Mouse (Mus musculus) kidney, embryonic 15.5 days (tissue): Measurements from ENCODE around the gene Tbc1d4. TPM values are rescaled to one million over a fixed set of nuclear protein-coding genes. Genes with fewer than 3 reads are reported as not detected.

Source experiments
- ATAC-seq: fragments of 200-750 bp; cut with Nextera tagmentation; replicated peaks from 2 replicates; pipeline ENCODE4 v1.8.0; 2017; ENCODE audit warnings: moderate TSS enrichment; ENCODE audit not compliant: low FRiP score
- H3K27ac ChIP-seq: fragments of 300-500 bp; sonication (generic); 2 replicates; pipeline ENCODE4 v1.5.1; 2015; ENCODE audit warnings: mild to moderate bottlenecking, inconsistent platforms
- H3K27me3 ChIP-seq: fragments of 300-500 bp; sonication (generic); 2 replicates; pipeline ENCODE4 v1.6.1; 2015; ENCODE audit warnings: inconsistent platforms
- H3K36me3 ChIP-seq: fragments of 300-500 bp; sonication (generic); 2 replicates; pipeline ENCODE4 v1.6.1; 2015; ENCODE audit warnings: inconsistent platforms
- H3K4me1 ChIP-seq: fragments of 300-500 bp; sonication (generic); 2 replicates; pipeline ENCODE4 v1.6.1; 2015; ENCODE audit warnings: inconsistent platforms
- H3K4me2 ChIP-seq: fragments of 300-500 bp; sonication (generic); 2 replicates; pipeline ENCODE4 v1.6.1; 2015; ENCODE audit warnings: moderate library complexity, mild to moderate bottlenecking, inconsistent platforms
- H3K4me3 ChIP-seq: fragments of 300-500 bp; sonication (generic); replicated peaks from 2 replicates; pipeline ENCODE4 v1.5.1; 2015; ENCODE audit warnings: mild to moderate bottlenecking, inconsistent platforms
- H3K9ac ChIP-seq: fragments of 300-500 bp; sonication (generic); 2 replicates; pipeline ENCODE4 v1.6.1; 2015; ENCODE audit warnings: mild to moderate bottlenecking, inconsistent platforms
- H3K9me3 ChIP-seq: fragments of 300-500 bp; sonication (generic); replicated peaks from 2 replicates; pipeline ENCODE4 v1.6.1; 2016; ENCODE audit warnings: inconsistent platforms
- WGBS: fragments of 180-500 bp; shearing (Covaris S2); methylation state at CpG from one replicate; pipeline ENCODE4 v1.1.7; 2015; ENCODE audit warnings: mixed read lengths; 5-methylcytosine and 5-hydroxymethylcytosine counted together
- polyA plus RNA-seq: library from polyadenylated mRNA; unstranded; fragments of >200 nt; fragmentation: Nextera tagmentation; extraction: Ambion mirVana; gene quantifications from 2 replicates; pipeline ENCODE4 v1.2.1, GENCODE M21; 2015

The Tbc1d4 gene
- polyA plus RNA-seq, 1 experiment from 2014 or later, result 20.1 TPM

DNA sequence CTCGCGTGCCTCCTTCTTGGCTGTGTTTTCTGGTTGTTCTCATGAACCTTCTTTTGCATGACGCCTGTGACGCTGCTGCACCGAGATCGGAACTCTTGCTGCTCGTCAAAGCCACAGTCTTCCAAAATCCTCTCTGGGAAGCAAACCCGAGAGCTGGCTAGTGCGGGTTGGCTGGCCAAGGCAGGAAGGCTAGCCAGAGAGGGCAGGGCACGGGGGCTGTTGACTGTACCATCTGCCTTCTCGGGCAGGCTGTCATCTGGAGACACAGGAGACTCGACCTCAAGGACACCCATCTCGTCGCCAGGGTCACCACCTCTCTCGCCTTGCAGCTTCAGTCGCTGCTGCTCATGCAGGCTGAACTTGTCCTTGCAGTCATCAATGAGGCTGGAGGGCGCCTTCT lies 101.8 kb downstream of the Tbc1d4 start:
- no peak overlapping the region for H3K27ac ChIP-seq
- H3K36me3 ChIP-seq, result peaks cover 5% of the 10 kb centered on the region; the same call in 1 of the 2 replicates
- no peak overlapping the region for H3K4me2 ChIP-seq
- ATAC-seq, result no peak
- 83% methylated on average over 17 of the region's 17 CpGs for WGBS
- H3K4me1 ChIP-seq, result peaks cover 7% of the 10 kb centered on the region; the same call in 1 of the 2 replicates
- H3K27me3 ChIP-seq, result no peaks in the 10 kb centered on the region
- H3K4me3 ChIP-seq, result no peak overlapping the region
- H3K9me3 ChIP-seq, result no peaks in the 10 kb centered on the region
- H3K9ac ChIP-seq, result no peak overlapping the region

DNA sequence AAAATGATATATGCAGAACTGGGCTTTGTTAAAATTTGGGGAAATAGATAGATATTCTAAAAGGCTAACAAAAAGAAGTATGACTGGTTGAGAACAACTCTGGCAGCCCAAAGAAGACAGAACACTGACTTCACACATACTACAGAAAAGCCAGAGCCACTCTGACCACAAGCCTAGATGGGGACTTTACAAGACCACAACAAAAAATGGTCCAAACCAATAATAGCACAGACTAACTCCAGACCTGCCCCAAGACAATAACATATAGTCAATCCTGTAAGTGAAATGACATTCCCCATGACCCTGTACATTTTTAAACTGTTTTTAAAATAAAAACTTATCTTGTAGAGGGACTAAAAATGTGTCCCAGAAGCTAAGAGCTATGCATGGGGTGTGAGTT lies 103.2 kb downstream of the Tbc1d4 start:
- Histone ChIP-seq H3K4me1 (0 out of 2 replicates have a peak, but pooled peaks cover 1% of the 10 kb centered on the region), H3K27me3 (no peaks in the 10 kb centered on the region), H3K9me3 (no peaks in the 10 kb centered on the region), H3K36me3 (peaks cover 5% of the 10 kb centered on the region; the same call in 1 of the 2 replicates), H3K4me2 (no peak overlapping the region), H3K27ac (no peak overlapping the region), H3K4me3 (no peak overlapping the region), H3K9ac (no peak overlapping the region)
- ATAC-seq, result no peak

DNA sequence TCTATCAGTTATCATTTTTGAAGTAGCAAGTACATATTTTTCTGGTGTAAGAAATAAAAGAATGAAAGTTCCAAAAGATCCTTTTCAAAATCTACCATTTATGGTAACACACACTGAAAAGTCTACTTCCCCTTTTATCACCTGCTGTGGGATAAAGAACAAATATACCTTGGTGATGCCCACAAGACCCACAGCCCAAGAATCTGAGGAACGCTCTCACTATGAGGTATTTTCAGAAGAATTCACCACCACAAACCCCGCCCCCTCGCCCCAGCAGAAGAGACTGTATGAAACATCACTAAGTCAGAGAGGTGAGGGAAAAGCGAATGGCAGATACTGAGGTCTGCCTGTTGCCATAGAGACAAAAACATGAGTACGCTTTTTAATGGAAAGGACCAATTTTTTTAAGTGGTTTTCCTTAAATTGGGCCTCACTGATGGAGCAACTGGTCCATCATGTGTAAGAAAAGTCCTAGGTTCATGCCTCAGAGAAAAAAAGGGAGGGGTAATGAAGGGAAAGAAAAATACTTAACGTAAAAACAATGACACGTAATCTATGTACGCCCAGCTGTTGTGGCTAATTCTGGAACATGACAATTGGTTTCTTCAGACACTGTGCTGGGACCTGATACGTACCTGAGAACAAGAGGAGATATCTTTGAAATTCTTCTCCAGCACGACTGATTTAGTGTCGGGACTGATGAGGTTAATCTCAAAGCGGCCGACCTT lies 104.4 kb downstream of the Tbc1d4 start:
- WGBS, result 84% methylated on average over 13 of the region's 13 CpGs
- Histone ChIP-seq H3K4me2 (no peak overlapping the region), H3K27me3 (no peaks in the 10 kb centered on the region), H3K36me3 (peaks cover 5% of the 10 kb centered on the region; the same call in 1 of the 2 replicates), H3K4me3 (no peak overlapping the region), H3K27ac (no peak overlapping the region), H3K4me1 (no peaks in the 10 kb centered on the region), H3K9me3 (no peaks in the 10 kb centered on the region), H3K9ac (no peak overlapping the region)
- no peak for ATAC-seq

DNA sequence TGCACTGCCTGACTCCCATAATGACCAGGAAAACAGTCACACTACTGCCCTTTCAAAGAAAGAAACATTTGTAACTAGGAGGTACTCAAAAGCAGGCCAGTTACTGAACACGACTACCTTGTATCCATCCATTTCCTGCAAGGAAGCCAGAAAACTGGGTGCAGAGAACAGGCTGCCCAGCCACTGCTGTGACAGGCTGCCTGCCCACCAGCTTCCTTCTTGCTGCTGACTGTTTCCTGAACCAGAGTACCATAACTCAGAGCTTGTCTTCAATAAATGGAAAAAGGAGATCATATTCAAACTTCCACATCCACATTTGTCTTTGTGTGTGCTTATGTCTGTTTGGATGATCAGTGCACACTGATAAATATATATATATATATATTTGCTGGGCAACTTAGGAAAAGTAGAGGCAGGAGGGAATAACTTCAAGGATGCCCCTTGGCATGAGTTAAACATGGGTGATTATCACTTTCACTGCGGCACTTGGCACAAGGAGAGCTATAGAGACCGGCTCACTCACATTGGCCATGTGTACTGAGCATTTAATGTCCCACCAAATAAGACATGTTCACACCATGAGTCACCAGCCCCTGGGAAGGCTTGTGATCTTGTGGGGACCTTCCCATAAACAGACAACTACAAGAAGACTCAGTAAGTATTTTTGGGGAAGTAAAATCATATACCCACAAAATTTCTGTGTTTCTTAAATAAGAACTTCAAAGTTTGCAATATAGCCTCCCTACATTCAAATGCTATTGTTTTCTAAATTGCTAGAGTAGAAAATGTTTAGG lies 105.6 kb downstream of the Tbc1d4 start:
- H3K27ac ChIP-seq, result no peak overlapping the region
- no peak overlapping the region for H3K4me2 ChIP-seq
- H3K36me3 ChIP-seq, result peaks cover 5% of the 10 kb centered on the region; the same call in 1 of the 2 replicates
- H3K27me3 ChIP-seq, result no peaks in the 10 kb centered on the region
- ATAC-seq, result no peak
- H3K4me3 ChIP-seq, result no peak overlapping the region
- no peaks in the 10 kb centered on the region for H3K9me3 ChIP-seq
- no peaks in the 10 kb centered on the region for H3K4me1 ChIP-seq
- WGBS, result 83% methylated on average over 3 of the region's 3 CpGs
- H3K9ac ChIP-seq, result no peak overlapping the region

DNA sequence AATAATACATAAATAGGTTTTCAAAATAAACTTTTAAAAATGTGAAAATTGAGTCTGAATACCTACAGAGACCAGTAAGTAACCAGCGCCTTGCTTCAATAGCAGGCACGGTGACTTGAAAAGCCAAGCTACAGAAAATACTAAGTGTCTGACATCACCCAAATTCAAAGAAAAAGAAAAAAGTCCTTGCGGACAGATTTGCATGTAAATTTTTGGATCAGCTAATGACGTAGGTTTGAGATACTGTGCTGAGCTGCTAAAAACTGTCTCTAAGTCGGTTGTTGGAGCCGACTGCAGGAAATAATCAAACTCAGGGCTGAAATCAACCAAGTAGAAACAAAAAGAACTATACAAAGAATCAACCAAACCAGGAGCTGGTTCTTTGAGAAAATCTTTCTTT lies 107.1 kb downstream of the Tbc1d4 start:
- ATAC-seq, result no peak

DNA sequence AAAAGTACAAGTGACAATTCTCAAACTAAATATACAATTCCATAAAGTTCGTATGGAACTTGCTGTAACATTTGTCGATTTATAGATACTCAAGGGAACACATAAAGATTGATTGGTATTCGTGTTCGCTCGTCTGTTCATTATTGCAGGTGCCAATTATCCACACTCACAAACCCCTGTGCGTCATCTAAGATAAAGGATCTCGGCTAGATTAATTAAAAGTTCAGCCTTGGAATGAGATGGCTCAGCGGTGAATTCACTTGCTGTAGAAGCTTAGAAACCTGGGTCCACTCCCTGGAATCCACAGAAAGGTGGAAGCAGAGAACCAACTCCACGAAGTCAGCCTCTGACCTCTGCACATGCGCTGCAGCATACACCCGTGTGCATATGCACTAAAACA lies 107.5 kb downstream of the Tbc1d4 start:
- no peak overlapping the region for H3K9ac ChIP-seq
- H3K36me3 ChIP-seq, result no peaks in the 10 kb centered on the region
- no peaks in the 10 kb centered on the region for H3K27me3 ChIP-seq
- WGBS, result 83% methylated on average over 11 of the region's 11 CpGs
- no peak overlapping the region for H3K4me3 ChIP-seq
- no peak overlapping the region for H3K27ac ChIP-seq
- no peaks in the 10 kb centered on the region for H3K4me1 ChIP-seq
- no peak overlapping the region for H3K4me2 ChIP-seq
- ATAC-seq, result no peak
- no peaks in the 10 kb centered on the region for H3K9me3 ChIP-seq

More for the DNA sequence above, 107.1 kb downstream of the Tbc1d4 start:
- Histone ChIP-seq H3K9me3 (no peaks in the 10 kb centered on the region), H3K9ac (no peak overlapping the region), H3K4me1 (no peaks in the 10 kb centered on the region), H3K27ac (no peak overlapping the region), H3K4me3 (no peak overlapping the region), H3K4me2 (no peak overlapping the region), H3K36me3 (peaks cover under 1% of the 10 kb centered on the region; the same call in 1 of the 2 replicates), H3K27me3 (no peaks in the 10 kb centered on the region)
- WGBS, result 82% methylated on average over 6 of the region's 6 CpGs

DNA sequence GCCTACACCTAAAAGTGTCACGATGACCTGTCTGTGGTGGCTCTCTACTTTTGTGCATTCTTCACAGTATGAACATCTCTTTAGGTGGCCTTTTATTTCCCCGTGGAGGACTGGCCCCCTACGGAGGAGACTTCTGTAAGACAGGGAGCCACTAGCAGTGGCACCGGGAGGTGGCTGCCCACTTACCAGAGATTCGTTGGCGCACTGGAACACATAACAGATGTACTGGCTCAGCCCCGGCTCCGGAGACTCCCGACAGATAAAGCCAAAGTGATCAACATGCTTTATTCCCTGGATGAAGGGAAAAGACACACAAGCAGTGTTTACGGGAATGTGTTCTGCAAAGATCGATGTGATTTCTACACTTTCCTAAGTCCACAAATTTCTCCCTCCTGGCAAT lies 108.2 kb downstream of the Tbc1d4 start:
- no peaks in the 10 kb centered on the region for H3K27me3 ChIP-seq
- H3K4me2 ChIP-seq, result no peak overlapping the region
- H3K36me3 ChIP-seq, result no peaks in the 10 kb centered on the region
- H3K9me3 ChIP-seq, result no peaks in the 10 kb centered on the region
- ATAC-seq, result no peak
- H3K4me3 ChIP-seq, result no peak overlapping the region
- no peak overlapping the region for H3K9ac ChIP-seq
- 75% methylated on average over 11 of the region's 11 CpGs for WGBS
- no peaks in the 10 kb centered on the region for H3K4me1 ChIP-seq
- H3K27ac ChIP-seq, result no peak overlapping the region

DNA sequence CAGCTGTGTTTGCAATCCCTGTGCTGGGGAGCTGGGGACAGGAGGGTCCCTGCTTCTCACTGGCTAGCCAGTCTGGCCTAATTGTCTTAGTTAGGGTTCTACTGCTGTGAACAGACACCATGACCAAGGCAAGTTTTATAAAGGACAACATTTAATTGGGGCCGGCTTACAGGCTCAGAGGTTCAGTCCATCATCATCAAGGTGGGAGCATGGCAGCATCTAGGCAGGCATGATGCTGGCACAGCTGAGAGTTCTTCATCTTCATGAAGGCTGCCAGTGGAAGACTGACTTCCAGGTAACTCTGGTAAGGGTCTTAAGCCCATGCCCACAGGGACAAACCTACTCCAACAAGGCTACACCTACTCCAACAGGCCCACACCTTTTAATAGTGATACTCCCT lies 109.2 kb downstream of the Tbc1d4 start:
- Histone ChIP-seq H3K4me2 (no peak overlapping the region), H3K9ac (no peak overlapping the region), H3K4me1 (no peaks in the 10 kb centered on the region), H3K27me3 (no peaks in the 10 kb centered on the region), H3K27ac (no peak overlapping the region), H3K9me3 (no peaks in the 10 kb centered on the region), H3K36me3 (no peaks in the 10 kb centered on the region), H3K4me3 (no peak overlapping the region)
- ATAC-seq, result no peak
- WGBS, result 96% methylated on average over 1 of the region's 1 CpGs

DNA sequence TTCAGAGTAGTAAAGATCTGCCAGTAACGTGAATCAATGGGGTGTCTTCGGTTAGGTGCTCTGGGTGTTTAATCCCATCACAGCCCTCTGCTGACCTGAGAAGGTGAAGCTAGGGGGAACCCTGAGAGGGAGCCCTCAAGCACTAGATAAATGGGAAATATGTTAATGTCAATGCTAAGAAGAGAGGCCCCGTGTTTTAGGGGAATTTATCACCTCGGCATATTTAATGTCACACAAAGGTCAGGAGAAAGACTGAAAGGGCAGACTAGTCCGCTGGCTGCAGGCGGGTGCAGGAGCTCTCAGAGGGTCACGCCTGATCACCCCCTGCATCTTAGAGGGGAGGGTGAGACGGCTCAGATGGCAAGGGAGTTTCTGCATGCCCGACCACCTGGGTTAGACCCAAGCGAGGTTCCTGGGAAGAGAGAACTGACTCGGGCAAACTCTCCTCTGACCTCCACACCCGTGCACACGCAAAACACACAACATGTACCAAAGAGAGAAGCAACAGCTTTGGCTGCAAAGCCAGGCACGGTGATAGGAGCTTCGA lies 120.7 kb downstream of the Tbc1d4 start:
- H3K9me3 ChIP-seq, result no peaks in the 10 kb centered on the region
- H3K27me3 ChIP-seq, result no peaks in the 10 kb centered on the region
- peaks cover 10% of the 10 kb centered on the region for H3K4me1 ChIP-seq
- peaks cover 4% of the 10 kb centered on the region; the same call in 1 of the 2 replicates for H3K36me3 ChIP-seq
- no peak overlapping the region for H3K4me3 ChIP-seq
- H3K4me2 ChIP-seq, result 0 out of 2 replicates have a peak overlapping the region, but pooled peaks have one; percentile 23
- peak; percentile 93 for ATAC-seq
- H3K27ac ChIP-seq, result no peak overlapping the region
- WGBS, result 31% methylated on average over 15 of the region's 15 CpGs
- no peak overlapping the region for H3K9ac ChIP-seq

DNA sequence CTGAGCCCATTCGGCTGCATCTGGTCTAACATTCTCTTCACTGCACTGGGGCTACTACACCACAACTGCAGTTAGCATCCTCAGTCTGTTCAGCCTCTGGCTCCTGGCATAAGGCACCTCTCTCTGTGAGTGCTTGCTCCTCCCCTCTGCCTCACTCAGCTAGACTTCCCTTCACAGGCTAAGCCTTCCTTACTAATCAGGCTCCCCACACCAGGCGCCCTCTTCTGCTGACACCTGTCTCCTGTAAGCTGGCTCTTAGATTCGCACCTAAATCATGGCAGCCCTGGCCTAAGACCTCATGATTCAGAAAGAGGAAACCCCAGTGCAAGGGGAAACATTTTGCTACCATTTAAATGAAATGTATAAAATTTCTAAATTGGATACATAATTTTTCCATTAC lies 122.4 kb downstream of the Tbc1d4 start:
- no peaks in the 10 kb centered on the region for H3K9me3 ChIP-seq
- ATAC-seq, result no peak
- peaks cover 4% of the 10 kb centered on the region; the same call in 1 of the 2 replicates for H3K36me3 ChIP-seq
- no peak overlapping the region for H3K27ac ChIP-seq
- H3K4me2 ChIP-seq, result no peak overlapping the region
- WGBS, result 59% methylated on average over 3 of the region's 3 CpGs
- no peak overlapping the region for H3K9ac ChIP-seq
- peaks cover 8% of the 10 kb centered on the region for H3K4me1 ChIP-seq
- H3K27me3 ChIP-seq, result no peaks in the 10 kb centered on the region
- no peak overlapping the region for H3K4me3 ChIP-seq

DNA sequence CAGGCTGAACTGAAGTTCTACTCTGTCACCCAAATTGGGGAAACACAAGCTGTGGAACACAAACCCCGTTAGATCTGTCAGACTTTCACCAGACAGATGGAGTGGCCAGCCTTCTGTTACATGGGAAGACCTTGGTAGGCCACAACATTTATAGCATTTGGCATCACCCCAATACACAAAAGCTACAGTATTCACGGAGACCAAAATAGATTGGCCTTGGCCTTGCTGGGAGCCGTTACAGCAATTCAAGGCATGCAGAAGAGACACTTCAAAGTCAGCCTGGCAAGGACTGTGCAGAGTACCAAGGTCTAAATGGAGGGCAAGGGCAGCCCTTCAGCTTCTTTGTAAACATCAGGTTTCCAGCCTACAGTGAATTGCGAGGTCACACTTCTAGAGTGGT lies 125.8 kb downstream of the Tbc1d4 start:
- Histone ChIP-seq H3K27me3 (no peaks in the 10 kb centered on the region), H3K36me3 (peaks cover 10% of the 10 kb centered on the region), H3K9me3 (no peaks in the 10 kb centered on the region), H3K9ac (no peak overlapping the region), H3K27ac (peak overlapping the region; percentile 32; the same call in 1 of the 2 replicates), H3K4me1 (peaks cover 2% of the 10 kb centered on the region), H3K4me3 (no peak overlapping the region), H3K4me2 (no peak overlapping the region)
- 65% methylated on average over 4 of the region's 4 CpGs for WGBS
- ATAC-seq, result no peak

DNA sequence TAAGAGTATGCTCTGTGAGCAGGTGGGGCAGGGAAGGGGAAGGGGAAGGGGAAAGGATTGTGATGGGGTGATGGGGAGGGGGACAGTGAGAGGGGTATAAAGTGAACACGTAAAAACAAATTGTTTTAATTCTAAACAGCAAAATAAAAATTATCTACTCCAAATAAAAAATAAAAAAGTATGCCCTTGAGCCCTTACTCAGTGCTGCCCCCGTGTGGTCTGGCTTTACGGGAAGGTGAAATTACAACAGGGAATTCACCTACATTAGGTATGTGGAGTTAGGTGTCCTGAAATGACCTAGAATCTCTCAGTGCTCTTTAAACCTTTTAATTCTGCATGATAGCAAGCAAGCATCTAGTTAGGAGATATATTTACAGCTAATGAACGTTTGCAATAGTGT lies 126.7 kb downstream of the Tbc1d4 start:
- WGBS, result 48% methylated on average over 4 of the region's 4 CpGs
- peaks cover 9% of the 10 kb centered on the region for H3K4me1 ChIP-seq
- no peaks in the 10 kb centered on the region for H3K9me3 ChIP-seq
- H3K36me3 ChIP-seq, result peaks cover 12% of the 10 kb centered on the region
- H3K27me3 ChIP-seq, result no peaks in the 10 kb centered on the region
- ATAC-seq, result no peak
- no peak overlapping the region for H3K9ac ChIP-seq
- no peak overlapping the region for H3K4me3 ChIP-seq
- no peak overlapping the region for H3K4me2 ChIP-seq
- no peak overlapping the region for H3K27ac ChIP-seq
